Mouse (Mus musculus): ENCODE measurements around the gene Epb41l2.

Epb41l2 gene

GRCm38 (mm10) chr10:25359208-25359958 is at the start of gene Epb41l2:
TSS of gene Epb41l2 (plus strand) at chr10:25359798.
- peak; percentile 91 for DNase-seq (ENCODE audit: low read depth)

- no peak for DNase-seq (ENCODE audit: low read depth)
Measured at GRCm38 (mm10) chr10:25309996-25310395, 49.6 kb upstream of the Epb41l2 start.

GRCm38 (mm10) chr10:25310736-25311135 is 48.9 kb upstream of the Epb41l2 start:
- DNase-seq (ENCODE audit: low read depth): no peak

GRCm38 (mm10) chr10:25311554-25312212 is 47.9 kb upstream of the Epb41l2 start:
- DNase-seq (ENCODE audit: low read depth): no peak

GRCm38 (mm10) chr10:25313856-25314584 is 45.6 kb upstream of the Epb41l2 start:
- no peak for DNase-seq (ENCODE audit: low read depth)

- no peak for DNase-seq (ENCODE audit: low read depth)
Measured at GRCm38 (mm10) chr10:25317665-25318064, 41.9 kb upstream of the Epb41l2 start.

- DNase-seq (ENCODE audit: low read depth): no peak
Measured at GRCm38 (mm10) chr10:25318405-25318804, 41.2 kb upstream of the Epb41l2 start.

- no peak for DNase-seq (ENCODE audit: low read depth)
Measured at GRCm38 (mm10) chr10:25319531-25319930, 40.1 kb upstream of the Epb41l2 start.

- DNase-seq (ENCODE audit: low read depth): no peak
Measured at GRCm38 (mm10) chr10:25321198-25321597, 38.4 kb upstream of the Epb41l2 start.

- no peak for DNase-seq (ENCODE audit: low read depth)
Measured at GRCm38 (mm10) chr10:25325690-25326089, 33.9 kb upstream of the Epb41l2 start.

- peak; percentile 7 for DNase-seq (ENCODE audit: low read depth)
Measured at GRCm38 (mm10) chr10:25327511-25327910, 32.1 kb upstream of the Epb41l2 start.

- DNase-seq (ENCODE audit: low read depth): no peak
Measured at GRCm38 (mm10) chr10:25330094-25330493, 29.5 kb upstream of the Epb41l2 start.

- DNase-seq (ENCODE audit: low read depth): peak; percentile 12
Measured at GRCm38 (mm10) chr10:25331321-25332049, 28.1 kb upstream of the Epb41l2 start.

GRCm38 (mm10) chr10:25333390-25334079 is 26.1 kb upstream of the Epb41l2 start:
- no peak for DNase-seq (ENCODE audit: low read depth)

GRCm38 (mm10) chr10:25340675-25341074 is 18.9 kb upstream of the Epb41l2 start:
- no peak for DNase-seq (ENCODE audit: low read depth)

GRCm38 (mm10) chr10:25342801-25343200 is 16.8 kb upstream of the Epb41l2 start:
- no peak for DNase-seq (ENCODE audit: low read depth)

GRCm38 (mm10) chr10:25353941-25354340 is 5.7 kb upstream of the Epb41l2 start:
- no peak for DNase-seq (ENCODE audit: low read depth)

GRCm38 (mm10) chr10:25354390-25354789 is 5.2 kb upstream of the Epb41l2 start:
- DNase-seq (ENCODE audit: low read depth): no peak

- DNase-seq (ENCODE audit: low read depth): peak; percentile 76
Measured at GRCm38 (mm10) chr10:25359959-25360811, 587 bp downstream of the Epb41l2 start.

- DNase-seq (ENCODE audit: low read depth): no peak
Measured at GRCm38 (mm10) chr10:25362235-25362634, 2.6 kb downstream of the Epb41l2 start.

GRCm38 (mm10) chr10:25365158-25365557 is 5.6 kb downstream of the Epb41l2 start:
- no peak for DNase-seq (ENCODE audit: low read depth)

Measured in induced T-regulatory cell, adult 2 months (primary cell).